Mouse (Mus musculus): ENCODE measurements around the gene Nptn.

The Nptn gene

DNA sequence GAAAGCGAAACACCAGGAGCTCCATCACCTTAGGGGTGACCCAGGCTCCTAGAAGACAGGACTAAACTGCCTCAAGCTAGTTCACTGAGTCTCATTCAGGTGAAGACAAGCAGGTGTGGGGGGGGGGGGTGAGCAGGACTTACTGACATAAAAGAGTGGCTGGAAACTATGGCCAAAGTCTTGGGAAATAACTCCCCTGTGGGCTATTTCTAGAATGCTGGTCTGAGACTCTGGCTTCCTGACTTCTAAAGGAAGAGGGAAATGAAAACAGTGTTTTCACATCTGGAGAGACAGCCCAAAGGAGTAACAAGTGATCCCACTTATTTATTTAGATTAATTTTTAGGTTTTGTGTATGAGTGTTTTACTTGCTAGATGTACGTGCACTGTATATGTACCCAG is 119.7 kb downstream of the Nptn start:
- DNase-seq = no peak

DNA sequence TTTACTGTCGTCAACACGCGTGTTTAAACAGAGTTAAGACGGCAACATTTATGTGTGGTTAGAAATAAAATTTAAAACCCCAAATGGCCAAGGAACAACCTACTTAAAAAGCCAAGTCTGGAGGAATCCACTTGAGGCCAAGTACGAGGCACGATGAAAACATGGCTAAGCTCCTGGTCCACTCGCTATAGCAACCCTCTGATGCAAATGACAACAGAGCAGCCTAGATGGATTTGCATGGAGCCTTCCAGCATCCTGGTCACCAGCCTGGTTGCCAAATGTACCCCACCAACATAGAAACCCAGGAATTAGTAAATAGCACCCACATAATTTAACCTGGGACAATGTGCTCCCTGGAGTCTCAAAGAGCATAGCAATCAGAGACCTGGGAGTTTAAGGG is 121.7 kb downstream of the Nptn start:
- DNase-seq = no peak

DNA sequence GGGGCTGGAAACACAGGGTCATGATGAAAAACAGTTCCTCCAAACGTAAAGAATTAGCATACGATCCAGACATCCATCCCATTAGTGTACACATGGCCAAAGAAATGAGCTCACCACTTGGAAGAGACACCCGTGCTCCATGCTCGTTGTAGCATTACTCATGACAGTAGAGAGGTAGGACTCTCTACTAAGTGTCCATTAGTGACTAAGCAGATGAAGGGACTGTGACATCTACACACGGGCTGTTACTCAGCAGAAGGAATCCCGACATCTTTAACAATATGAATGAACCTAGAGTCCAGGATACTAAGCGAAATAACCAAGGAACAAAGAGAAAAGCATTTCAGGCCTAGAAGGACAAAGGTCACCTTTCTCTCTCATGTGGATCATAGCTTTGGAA is 124.0 kb downstream of the Nptn start:
- DNase-seq = no peak

All from thymus, postnatal 25 days (tissue).